Mouse (Mus musculus) bone marrow macrophage, adult 2 months (primary cell): Measurements from ENCODE around the gene Slc33a1.

Experiments used
- CTCF ChIP-seq: IDR thresholded peaks from 2 replicates; pipeline ENCODE4 v1.5.1; 2012; ENCODE audit warnings: low read depth, mild to moderate bottlenecking, low read length, moderate library complexity
- POLR2A ChIP-seq: IDR thresholded peaks from 2 replicates; pipeline ENCODE4 v1.6.1; 2012; ENCODE audit warnings: mild to moderate bottlenecking, low read depth, low read length, borderline replicate concordance

- TF ChIP-seq POLR2A (no peak), CTCF (no peak)
Observed at GRCm38 (mm10) chr3:63893677-63894076, 70.9 kb downstream of the Slc33a1 start.
